Mouse (Mus musculus): Measurements from ENCODE around the gene Sertm1.

The Sertm1 gene

GRCm38 (mm10) chr3:54915643-54916071, at the start of gene Sertm1:
Gene Sertm1 (minus strand): TSS chr3:54915887.
- peak; percentile 80 for DNase-seq (ENCODE audit: extremely low spot score)

- DNase-seq (ENCODE audit: extremely low spot score), result no peak
Observed at GRCm38 (mm10) chr3:54964948-54965506, 49.3 kb upstream of the Sertm1 start.

- DNase-seq (ENCODE audit: extremely low spot score), result no peak
Observed at GRCm38 (mm10) chr3:54943067-54943810, 27.6 kb upstream of the Sertm1 start.

- no peak for DNase-seq (ENCODE audit: extremely low spot score)
Observed at GRCm38 (mm10) chr3:54934535-54934934, 18.8 kb upstream of the Sertm1 start.

GRCm38 (mm10) chr3:54932599-54932998, 16.9 kb upstream of the Sertm1 start:
- DNase-seq (ENCODE audit: extremely low spot score), result no peak

- DNase-seq (ENCODE audit: extremely low spot score), result no peak
Observed at GRCm38 (mm10) chr3:54920425-54920824, 4.7 kb upstream of the Sertm1 start.

GRCm38 (mm10) chr3:54914845-54915642, 643 bp downstream of the Sertm1 start:
- DNase-seq (ENCODE audit: extremely low spot score), result no peak

GRCm38 (mm10) chr3:54908878-54909277, 6.8 kb downstream of the Sertm1 start:
- DNase-seq (ENCODE audit: extremely low spot score), result no peak

GRCm38 (mm10) chr3:54897974-54898373, 17.7 kb downstream of the Sertm1 start:
- DNase-seq (ENCODE audit: extremely low spot score), result no peak

- DNase-seq (ENCODE audit: extremely low spot score), result no peak
Observed at GRCm38 (mm10) chr3:54894891-54895290, 20.8 kb downstream of the Sertm1 start.

- no peak for DNase-seq (ENCODE audit: extremely low spot score)
Observed at GRCm38 (mm10) chr3:54892218-54892617, 23.5 kb downstream of the Sertm1 start.

GRCm38 (mm10) chr3:54886501-54886900, 29.2 kb downstream of the Sertm1 start:
- no peak for DNase-seq (ENCODE audit: extremely low spot score)

All from embryo, embryonic 9.5 days (tissue).